Mouse (Mus musculus): Measurements from ENCODE around the gene Arhgap35. TPM values are rescaled to one million over a fixed set of nuclear protein-coding genes. Genes with fewer than 3 reads are reported as not detected.

Arhgap35 gene
- polyA plus RNA-seq, 1 experiment: 26.8 TPM

GRCm38 (mm10) chr7:16496260-16496659 is 118.5 kb downstream of the Arhgap35 start:
- no peak for TF ChIP-seq FOSL1 (IDR thresholded peaks at IDR 0.05; ENCODE audit: insufficient read depth, low read length, poor library complexity, severe bottlenecking)
- no peak for TF ChIP-seq MYOD1 (IDR thresholded peaks at IDR 0.05; ENCODE audit: control insufficient read depth, insufficient read length, low read depth)
- TF ChIP-seq USF1 (IDR thresholded peaks at IDR 0.05; ENCODE audit: low read depth): no peak
- TF ChIP-seq MAX (IDR thresholded peaks at IDR 0.05): no peak
- no peak for TF ChIP-seq MYOG (IDR thresholded peaks at IDR 0.05; ENCODE audit: control insufficient read depth, extremely low read depth, insufficient read length)
- no peak for TF ChIP-seq CEBPB (IDR thresholded peaks at IDR 0.05; ENCODE audit: low read depth)
- TF ChIP-seq CTCF (IDR thresholded peaks at IDR 0.05; ENCODE audit: control insufficient read depth, insufficient read depth, insufficient read length): no peak
- Histone ChIP-seq H3ac (ENCODE audit: control insufficient read depth, insufficient read length, low read depth) (no peak overlapping the region), H3K79me2 (ENCODE audit: control insufficient read depth, insufficient read depth) (no peaks in the 10 kb centered on the region), H3K36me3 (ENCODE audit: control insufficient read depth, insufficient read depth) (peaks cover 10% of the 10 kb centered on the region), H3K79me3 (ENCODE audit: low read depth) (no peaks in the 10 kb centered on the region), H3K4me3 (ENCODE audit: insufficient read depth, poor library complexity, severe bottlenecking) (no peak overlapping the region), H3K27me3 (ENCODE audit: control insufficient read depth, insufficient read depth, insufficient read length) (no peaks in the 10 kb centered on the region)

- H3K36me3 ChIP-seq (ENCODE audit: control insufficient read depth, insufficient read depth): peaks cover 10% of the 10 kb centered on the region
- H3ac ChIP-seq (ENCODE audit: control insufficient read depth, insufficient read length, low read depth): no peak overlapping the region
- no peaks in the 10 kb centered on the region for H3K27me3 ChIP-seq (ENCODE audit: control insufficient read depth, insufficient read depth, insufficient read length)
- no peak for TF ChIP-seq MYOG (IDR thresholded peaks at IDR 0.05; ENCODE audit: control insufficient read depth, extremely low read depth, insufficient read length)
- no peak for TF ChIP-seq MYOD1 (IDR thresholded peaks at IDR 0.05; ENCODE audit: control insufficient read depth, insufficient read length, low read depth)
- no peak for TF ChIP-seq USF1 (IDR thresholded peaks at IDR 0.05; ENCODE audit: low read depth)
- no peak for TF ChIP-seq CTCF (IDR thresholded peaks at IDR 0.05; ENCODE audit: control insufficient read depth, insufficient read depth, insufficient read length)
- TF ChIP-seq MAX (IDR thresholded peaks at IDR 0.05): no peak
- no peak for TF ChIP-seq FOSL1 (IDR thresholded peaks at IDR 0.05; ENCODE audit: insufficient read depth, low read length, poor library complexity, severe bottlenecking)
- no peak for TF ChIP-seq CEBPB (IDR thresholded peaks at IDR 0.05; ENCODE audit: low read depth)
- H3K79me3 ChIP-seq (ENCODE audit: low read depth): no peaks in the 10 kb centered on the region
- H3K79me2 ChIP-seq (ENCODE audit: control insufficient read depth, insufficient read depth): no peaks in the 10 kb centered on the region
- H3K4me3 ChIP-seq (ENCODE audit: insufficient read depth, poor library complexity, severe bottlenecking): no peak overlapping the region
These were observed 121.4 kb downstream of the Arhgap35 start for GRCm38 (mm10) chr7:16493361-16493760.

GRCm38 (mm10) chr7:16492211-16492610 is 122.6 kb downstream of the Arhgap35 start:
- Histone ChIP-seq H3K79me2 (ENCODE audit: control insufficient read depth, insufficient read depth) (no peaks in the 10 kb centered on the region), H3K27me3 (ENCODE audit: control insufficient read depth, insufficient read depth, insufficient read length) (no peaks in the 10 kb centered on the region), H3K36me3 (ENCODE audit: control insufficient read depth, insufficient read depth) (peaks cover 10% of the 10 kb centered on the region), H3K4me3 (ENCODE audit: insufficient read depth, poor library complexity, severe bottlenecking) (no peak overlapping the region), H3ac (ENCODE audit: control insufficient read depth, insufficient read length, low read depth) (no peak overlapping the region), H3K79me3 (ENCODE audit: low read depth) (no peaks in the 10 kb centered on the region)
- TF ChIP-seq MAX (IDR thresholded peaks at IDR 0.05) (no peak), USF1 (IDR thresholded peaks at IDR 0.05; ENCODE audit: low read depth) (no peak), FOSL1 (IDR thresholded peaks at IDR 0.05; ENCODE audit: insufficient read depth, low read length, poor library complexity, severe bottlenecking) (no peak), MYOD1 (IDR thresholded peaks at IDR 0.05; ENCODE audit: control insufficient read depth, insufficient read length, low read depth) (no peak), MYOG (IDR thresholded peaks at IDR 0.05; ENCODE audit: control insufficient read depth, extremely low read depth, insufficient read length) (no peak), CTCF (IDR thresholded peaks at IDR 0.05; ENCODE audit: control insufficient read depth, insufficient read depth, insufficient read length) (no peak), CEBPB (IDR thresholded peaks at IDR 0.05; ENCODE audit: low read depth) (no peak)

GRCm38 (mm10) chr7:16491759-16492158 is 123.0 kb downstream of the Arhgap35 start:
- Histone ChIP-seq H3K79me2 (ENCODE audit: control insufficient read depth, insufficient read depth) (no peaks in the 10 kb centered on the region), H3K79me3 (ENCODE audit: low read depth) (no peaks in the 10 kb centered on the region), H3K36me3 (ENCODE audit: control insufficient read depth, insufficient read depth) (peaks cover 9% of the 10 kb centered on the region), H3K27me3 (ENCODE audit: control insufficient read depth, insufficient read depth, insufficient read length) (no peaks in the 10 kb centered on the region), H3K4me3 (ENCODE audit: insufficient read depth, poor library complexity, severe bottlenecking) (no peak overlapping the region), H3ac (ENCODE audit: control insufficient read depth, insufficient read length, low read depth) (no peak overlapping the region)
- TF ChIP-seq CEBPB (IDR thresholded peaks at IDR 0.05; ENCODE audit: low read depth): no peak
- peak; percentile 68 for TF ChIP-seq CTCF (IDR thresholded peaks at IDR 0.05; ENCODE audit: control insufficient read depth, insufficient read depth, insufficient read length)

GRCm38 (mm10) chr7:16489948-16490347 is 124.8 kb downstream of the Arhgap35 start:
- no peaks in the 10 kb centered on the region for H3K79me2 ChIP-seq (ENCODE audit: control insufficient read depth, insufficient read depth)
- no peak overlapping the region for H3ac ChIP-seq (ENCODE audit: control insufficient read depth, insufficient read length, low read depth)
- no peaks in the 10 kb centered on the region for H3K36me3 ChIP-seq (ENCODE audit: control insufficient read depth, insufficient read depth)
- no peak for TF ChIP-seq MAX (IDR thresholded peaks at IDR 0.05)
- peak; percentile 55 for TF ChIP-seq CTCF (IDR thresholded peaks at IDR 0.05; ENCODE audit: control insufficient read depth, insufficient read depth, insufficient read length)
- H3K4me3 ChIP-seq (ENCODE audit: insufficient read depth, poor library complexity, severe bottlenecking): no peak overlapping the region
- no peaks in the 10 kb centered on the region for H3K79me3 ChIP-seq (ENCODE audit: low read depth)
- no peaks in the 10 kb centered on the region for H3K27me3 ChIP-seq (ENCODE audit: control insufficient read depth, insufficient read depth, insufficient read length)

- Histone ChIP-seq H3K36me3 (ENCODE audit: control insufficient read depth, insufficient read depth) (no peaks in the 10 kb centered on the region), H3ac (ENCODE audit: control insufficient read depth, insufficient read length, low read depth) (no peak overlapping the region), H3K79me3 (ENCODE audit: low read depth) (no peaks in the 10 kb centered on the region), H3K27me3 (ENCODE audit: control insufficient read depth, insufficient read depth, insufficient read length) (no peaks in the 10 kb centered on the region), H3K79me2 (ENCODE audit: control insufficient read depth, insufficient read depth) (no peaks in the 10 kb centered on the region), H3K4me3 (ENCODE audit: insufficient read depth, poor library complexity, severe bottlenecking) (no peak overlapping the region)
- no peak for TF ChIP-seq MYOG (IDR thresholded peaks at IDR 0.05; ENCODE audit: control insufficient read depth, extremely low read depth, insufficient read length)
- no peak for TF ChIP-seq CEBPB (IDR thresholded peaks at IDR 0.05; ENCODE audit: low read depth)
- no peak for TF ChIP-seq MAX (IDR thresholded peaks at IDR 0.05)
- no peak for TF ChIP-seq MYOD1 (IDR thresholded peaks at IDR 0.05; ENCODE audit: control insufficient read depth, insufficient read length, low read depth)
- no peak for TF ChIP-seq USF1 (IDR thresholded peaks at IDR 0.05; ENCODE audit: low read depth)
- TF ChIP-seq FOSL1 (IDR thresholded peaks at IDR 0.05; ENCODE audit: insufficient read depth, low read length, poor library complexity, severe bottlenecking): no peak
These were observed 126.0 kb downstream of the Arhgap35 start for GRCm38 (mm10) chr7:16488816-16489215.
